Mouse (Mus musculus) stomach, postnatal 0 days (tissue): ENCODE measurements around the gene Ltb.
A peak's percentile ranks its signal among the peaks of the same experiment; 100 is the strongest.

Experiments used
- CTCF ChIP-seq: IDR thresholded peaks from 2 replicates; pipeline ENCODE4 v1.5.1; 2016; ENCODE audit warnings: antibody characterized with exemption, low read depth, mild to moderate bottlenecking, moderate library complexity
- EP300 ChIP-seq: optimal IDR thresholded peaks from 2 replicates; pipeline ENCODE3; 2016; ENCODE audit warnings: antibody characterized with exemption

DNA sequence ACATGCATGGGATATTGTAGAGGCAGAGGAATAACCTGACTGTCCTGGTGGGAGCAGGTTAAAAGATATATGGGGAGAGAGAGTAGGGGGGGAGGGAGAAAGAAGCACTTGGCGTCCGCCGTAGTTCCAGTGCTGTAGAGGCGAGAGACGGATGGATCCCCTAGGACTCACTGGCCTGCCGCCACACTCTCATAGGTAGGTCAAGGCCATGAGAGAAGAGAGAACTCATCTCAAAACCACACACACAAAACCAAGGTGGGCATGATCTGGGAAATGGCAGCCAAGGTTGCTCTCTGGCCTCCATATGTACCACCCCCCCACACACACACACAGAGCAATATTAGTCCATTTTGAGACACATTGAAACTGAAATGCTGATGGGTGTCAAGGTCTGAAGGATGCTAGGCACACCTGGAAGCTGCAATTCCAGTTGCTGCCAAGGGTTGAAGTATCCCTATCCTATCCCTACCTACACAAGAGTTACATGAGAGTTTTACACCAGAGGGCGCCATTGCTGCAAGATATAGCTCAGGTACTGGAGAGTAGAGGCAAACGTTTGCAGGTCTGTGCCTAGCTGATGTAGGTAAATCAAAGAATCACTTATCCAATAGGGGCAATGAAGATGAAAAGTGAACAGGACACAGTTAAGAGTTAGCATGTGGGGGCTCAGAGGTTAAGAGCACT, 27.7 kb upstream of the Ltb start:
- TF ChIP-seq CTCF = peak; percentile 84
- no peak for TF ChIP-seq EP300
